Mouse (Mus musculus): Measurements from ENCODE around the gene Lurap1.

Gene Lurap1

GRCm38 (mm10) chr4:116160769-116161168 is 9.6 kb upstream of the Lurap1 start:
- no peak for DNase-seq (ENCODE audit: low read depth)

GRCm38 (mm10) chr4:116159912-116160311 is 8.8 kb upstream of the Lurap1 start:
- peak; percentile 71 for DNase-seq (ENCODE audit: low read depth)

GRCm38 (mm10) chr4:116157882-116158281 is 6.7 kb upstream of the Lurap1 start:
- no peak for DNase-seq (ENCODE audit: low read depth)

GRCm38 (mm10) chr4:116152702-116153101 is 1.6 kb upstream of the Lurap1 start:
- DNase-seq (ENCODE audit: low read depth), result no peak

- no peak for DNase-seq (ENCODE audit: low read depth)
These were observed 296 bp downstream of the Lurap1 start for GRCm38 (mm10) chr4:116150862-116151221.

GRCm38 (mm10) chr4:116150156-116150861 is 829 bp downstream of the Lurap1 start:
- DNase-seq (ENCODE audit: low read depth), result peak; percentile 89

GRCm38 (mm10) chr4:116149812-116150155 is 1.4 kb downstream of the Lurap1 start:
- no peak for DNase-seq (ENCODE audit: low read depth)

- DNase-seq (ENCODE audit: low read depth), result peak; percentile 74
These were observed 7.0 kb downstream of the Lurap1 start for GRCm38 (mm10) chr4:116143891-116144717.

- DNase-seq (ENCODE audit: low read depth), result no peak
These were observed 7.8 kb downstream of the Lurap1 start for GRCm38 (mm10) chr4:116143317-116143811.

- no peak for DNase-seq (ENCODE audit: low read depth)
These were observed 8.9 kb downstream of the Lurap1 start for GRCm38 (mm10) chr4:116142269-116142668.

GRCm38 (mm10) chr4:116141736-116142135 is 9.4 kb downstream of the Lurap1 start:
- DNase-seq (ENCODE audit: low read depth), result no peak

- DNase-seq (ENCODE audit: low read depth), result no peak
These were observed 10.2 kb downstream of the Lurap1 start for GRCm38 (mm10) chr4:116140801-116141574.

GRCm38 (mm10) chr4:116137421-116137996 is 13.6 kb downstream of the Lurap1 start:
- DNase-seq (ENCODE audit: low read depth), result no peak

- peak; percentile 80 for DNase-seq (ENCODE audit: low read depth)
These were observed 16.1 kb downstream of the Lurap1 start for GRCm38 (mm10) chr4:116134990-116135389.

- DNase-seq (ENCODE audit: low read depth), result no peak
These were observed 18.0 kb downstream of the Lurap1 start for GRCm38 (mm10) chr4:116133126-116133525.

GRCm38 (mm10) chr4:116127956-116128355 is 23.2 kb downstream of the Lurap1 start:
- no peak for DNase-seq (ENCODE audit: low read depth)

GRCm38 (mm10) chr4:116125803-116126386 is 25.2 kb downstream of the Lurap1 start:
- no peak for DNase-seq (ENCODE audit: low read depth)

- DNase-seq (ENCODE audit: low read depth), result peak; percentile 96
These were observed 27.3 kb downstream of the Lurap1 start, which contains the start of the genes Rad54l and Pomgnt1 for GRCm38 (mm10) chr4:116123602-116124519. TSS of gene Rad54l (minus strand) at chr4:116123690. TSS of gene Pomgnt1 (plus strand) at chr4:116123840.

- DNase-seq (ENCODE audit: low read depth), result peak; percentile 32
These were observed 28.4 kb downstream of the Lurap1 start for GRCm38 (mm10) chr4:116122762-116123161.

- no peak for DNase-seq (ENCODE audit: low read depth)
These were observed 39.7 kb downstream of the Lurap1 start for GRCm38 (mm10) chr4:116111486-116111885.

Measured in NIH3T3 (cell line).